Mouse (Mus musculus) testis, postnatal 10 days (tissue): ENCODE results near the gene Hmcn1.
A peak's percentile ranks its signal among the peaks of the same experiment; 100 is the strongest.

Source experiments
- DNase-seq: peaks from one replicate; pipeline ENCODE4 v3.0.0; 2021; ENCODE audit warnings: low spot score

Hmcn1 gene

GRCm38 (mm10) chr1:150645314-150645713 lies 347.9 kb downstream of the Hmcn1 start:
- no peak for DNase-seq

DNA sequence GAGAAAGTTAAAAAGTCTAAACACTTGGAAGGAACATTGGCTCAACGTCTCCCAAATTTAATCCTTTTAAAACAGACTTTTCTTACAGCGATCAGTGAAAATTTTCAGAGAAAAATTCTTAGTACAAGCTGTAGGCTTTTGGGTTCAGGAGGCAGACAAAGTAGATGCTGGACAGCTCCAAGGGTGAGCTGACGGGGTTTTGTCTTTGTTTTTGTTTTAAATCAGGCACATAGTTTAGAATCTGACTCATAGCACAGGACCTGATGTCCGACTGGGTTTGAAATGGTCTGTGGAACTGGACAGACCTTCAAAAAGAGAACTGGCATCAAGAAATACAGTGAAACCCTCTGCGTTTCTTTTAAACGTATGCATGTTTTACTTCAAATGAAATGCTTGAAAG lies 353.7 kb downstream of the Hmcn1 start:
- DNase-seq, result no peak

DNA sequence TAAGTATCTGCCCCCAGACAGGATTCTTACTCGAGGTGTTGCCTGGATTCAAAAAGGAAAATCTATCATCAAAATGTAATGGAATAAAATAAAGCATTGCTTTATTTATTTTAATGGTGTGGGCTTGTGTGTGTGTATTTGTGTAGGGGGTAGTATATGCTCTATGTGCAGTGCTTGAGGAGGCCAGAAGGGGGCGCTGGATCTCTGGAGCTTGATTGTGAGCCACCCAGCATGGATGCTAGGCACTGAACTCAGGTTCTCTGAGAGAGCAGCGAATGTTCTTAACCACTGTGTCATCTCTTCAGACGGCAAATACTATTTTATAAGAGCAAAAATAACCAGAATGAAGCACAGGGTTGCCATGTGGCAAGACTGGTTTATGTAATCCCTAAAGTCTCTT lies 360.7 kb downstream of the Hmcn1 start:
- no peak for DNase-seq

DNA sequence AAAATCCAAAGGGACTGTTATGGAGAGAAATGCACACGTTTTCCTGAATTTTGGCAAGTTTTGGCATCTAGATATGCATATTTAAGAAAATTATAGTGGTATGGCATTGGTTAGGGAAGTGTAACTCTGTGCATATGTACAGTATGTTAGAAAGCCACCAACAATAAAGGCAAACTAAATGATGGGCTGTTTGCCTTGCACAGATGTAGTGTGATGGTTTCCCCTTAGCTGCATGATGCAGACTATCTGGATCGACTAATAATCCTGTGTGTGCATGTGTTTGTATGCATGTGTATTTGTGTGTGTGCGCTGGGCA lies 361.4 kb downstream of the Hmcn1 start:
- no peak for DNase-seq

DNA sequence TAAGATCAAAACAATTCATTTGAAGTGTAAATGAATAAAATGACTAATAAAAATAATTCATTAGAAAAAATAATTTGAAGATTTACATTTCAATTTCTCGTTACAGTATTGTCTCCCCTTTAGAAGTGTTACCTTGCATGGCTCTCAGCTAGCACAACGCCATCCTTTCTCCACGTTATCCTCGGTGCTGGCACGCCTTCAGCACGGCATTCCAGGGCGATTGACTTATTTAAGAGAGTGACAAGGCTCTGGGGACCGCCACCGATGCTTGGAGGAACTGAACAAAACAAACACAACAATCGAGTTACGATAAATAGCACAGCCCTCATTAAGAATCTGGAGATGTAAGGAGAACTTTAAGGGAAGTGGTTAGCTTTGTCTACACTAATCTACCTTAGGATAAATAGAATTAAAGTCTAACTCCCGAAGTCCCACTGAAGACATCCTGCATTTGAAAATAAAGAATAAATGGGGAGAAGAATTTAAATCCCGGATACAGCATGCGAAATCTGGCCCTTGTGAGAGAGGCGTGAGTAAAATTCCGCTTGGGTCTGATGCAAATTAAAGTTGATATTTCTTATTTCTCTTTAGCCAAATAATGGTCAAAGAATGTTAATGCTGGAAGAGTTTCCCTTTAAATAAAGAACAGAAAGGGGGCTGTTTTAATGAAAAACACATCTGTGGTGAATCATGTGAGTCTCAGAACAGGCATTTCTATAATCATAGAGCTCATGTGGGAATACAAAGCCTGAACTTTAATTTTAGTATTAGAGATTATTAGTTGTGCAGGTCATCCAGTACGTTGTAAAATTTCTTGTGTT lies 362.0 kb downstream of the Hmcn1 start:
- no peak for DNase-seq

DNA sequence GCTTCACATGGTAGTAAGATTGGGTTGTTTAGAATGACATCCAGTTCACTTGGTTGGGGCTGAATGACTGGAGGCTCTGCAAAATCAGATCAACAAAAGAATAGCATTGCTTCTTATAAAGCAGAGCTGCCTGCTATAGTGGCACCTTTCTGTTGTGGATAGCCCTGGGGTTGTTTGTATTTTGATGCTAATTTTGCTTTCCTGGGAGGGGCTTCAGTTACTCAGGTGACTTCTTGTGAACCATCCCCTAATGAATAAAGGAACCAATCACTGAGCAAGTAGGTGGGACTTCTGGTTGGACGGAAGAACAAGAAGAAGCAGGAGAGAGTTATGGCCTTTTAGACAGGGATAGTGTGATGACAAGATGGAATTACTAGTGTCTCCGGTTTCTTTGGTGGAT lies 370.0 kb downstream of the Hmcn1 start:
- no peak for DNase-seq

GRCm38 (mm10) chr1:150610539-150610938 lies 382.7 kb downstream of the Hmcn1 start:
- no peak for DNase-seq

DNA sequence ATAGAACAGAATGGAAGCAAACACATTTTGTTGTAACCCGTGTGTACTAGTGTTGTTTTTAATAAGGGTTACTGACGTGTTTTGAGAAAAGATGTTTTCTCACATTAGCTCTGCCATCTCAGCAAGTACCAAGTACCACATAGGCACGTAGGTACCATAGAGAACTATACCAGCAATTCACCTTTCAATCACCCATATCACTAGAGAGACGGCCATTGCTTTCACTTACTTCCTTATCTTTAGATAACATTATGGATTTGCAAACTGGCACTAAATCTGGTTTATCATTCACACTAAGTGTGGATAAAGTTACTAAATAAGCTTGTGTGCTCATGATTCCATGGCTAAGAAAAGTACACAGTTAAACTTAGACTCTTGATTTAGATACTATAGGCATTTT lies 387.1 kb downstream of the Hmcn1 start:
- no peak for DNase-seq

- no peak for DNase-seq
These were observed 399.6 kb downstream of the Hmcn1 start for GRCm38 (mm10) chr1:150593614-150594013.

GRCm38 (mm10) chr1:150591253-150591652 lies 402.0 kb downstream of the Hmcn1 start:
- DNase-seq, result peak; percentile 74

GRCm38 (mm10) chr1:150587410-150587809 lies 405.8 kb downstream of the Hmcn1 start:
- no peak for DNase-seq

DNA sequence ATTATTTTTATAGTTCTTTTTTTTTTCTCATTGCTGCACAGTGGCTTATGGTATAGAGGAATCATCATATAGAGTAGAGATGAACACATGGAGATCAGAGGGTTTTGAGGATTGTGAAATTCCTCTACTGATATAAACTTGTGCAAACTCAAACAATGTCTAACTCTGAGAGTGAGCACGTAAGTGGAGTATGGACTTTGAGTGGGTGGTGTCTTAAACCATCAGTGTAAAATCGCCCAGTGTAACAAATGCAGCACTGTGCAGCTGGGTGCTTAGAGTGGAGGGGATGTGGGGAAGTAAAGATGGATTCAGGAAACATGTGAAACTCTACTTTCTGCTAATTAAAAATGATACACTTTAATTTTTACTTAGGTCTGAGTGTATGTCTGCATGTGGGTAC lies 408.8 kb downstream of the Hmcn1 start:
- no peak for DNase-seq

DNA sequence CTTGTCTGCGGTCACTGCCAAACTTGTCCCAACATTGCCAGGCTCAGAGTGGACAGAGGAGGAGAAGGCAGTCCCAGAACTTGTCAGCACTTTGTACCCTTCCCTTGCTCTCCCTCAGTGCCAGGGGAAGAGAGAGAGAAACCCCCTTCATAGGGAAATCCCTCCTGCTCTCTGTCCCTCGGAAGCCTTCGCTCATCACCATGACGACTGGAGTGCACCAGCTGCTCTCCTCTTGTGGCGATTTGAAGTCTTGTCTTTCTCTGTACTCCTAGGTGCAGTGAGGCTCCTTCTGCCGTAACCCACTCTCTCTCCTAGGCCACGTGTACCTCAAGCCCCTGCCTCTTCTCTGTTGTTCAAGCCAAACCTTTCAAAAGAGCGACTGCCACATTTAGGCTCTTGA lies 409.5 kb downstream of the Hmcn1 start:
- DNase-seq, result no peak

DNA sequence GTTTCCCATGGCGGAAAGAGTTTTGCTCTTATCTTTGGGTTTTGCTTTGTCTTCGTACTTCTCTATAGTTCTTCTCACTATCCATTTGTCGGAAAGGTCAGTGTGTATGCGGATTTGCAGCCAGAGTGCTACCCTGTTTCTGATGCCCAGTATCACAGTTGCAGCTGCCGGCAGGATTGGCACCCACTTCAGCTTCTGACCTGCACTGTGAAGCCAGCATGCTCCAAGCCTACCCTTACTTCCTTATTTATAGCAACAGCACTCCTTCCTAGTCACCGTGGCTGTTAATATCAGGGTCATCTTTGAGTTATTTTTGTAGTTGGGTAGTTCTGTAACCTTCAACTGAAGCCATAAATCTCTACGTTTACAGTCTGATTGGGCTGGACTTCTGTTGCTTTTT lies 412.7 kb downstream of the Hmcn1 start:
- no peak for DNase-seq

DNA sequence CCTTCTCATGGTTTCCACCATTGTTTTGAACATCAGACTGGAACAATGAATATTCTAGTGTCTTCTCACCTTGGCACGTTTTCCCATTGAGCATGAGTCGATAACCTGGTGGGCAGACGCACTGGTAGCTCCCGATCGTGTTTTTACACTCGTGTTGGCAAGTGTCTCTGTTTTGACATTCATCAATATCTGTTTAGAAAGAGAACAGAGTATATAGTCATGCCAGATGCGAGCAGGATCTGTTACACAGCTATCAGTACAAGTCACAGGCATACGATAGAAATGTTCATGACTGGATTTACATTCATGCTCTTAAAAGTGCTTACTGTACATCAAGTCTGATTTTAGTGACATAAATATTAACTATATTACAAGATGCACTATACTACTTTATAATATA lies 419.8 kb downstream of the Hmcn1 start:
- no peak for DNase-seq

DNA sequence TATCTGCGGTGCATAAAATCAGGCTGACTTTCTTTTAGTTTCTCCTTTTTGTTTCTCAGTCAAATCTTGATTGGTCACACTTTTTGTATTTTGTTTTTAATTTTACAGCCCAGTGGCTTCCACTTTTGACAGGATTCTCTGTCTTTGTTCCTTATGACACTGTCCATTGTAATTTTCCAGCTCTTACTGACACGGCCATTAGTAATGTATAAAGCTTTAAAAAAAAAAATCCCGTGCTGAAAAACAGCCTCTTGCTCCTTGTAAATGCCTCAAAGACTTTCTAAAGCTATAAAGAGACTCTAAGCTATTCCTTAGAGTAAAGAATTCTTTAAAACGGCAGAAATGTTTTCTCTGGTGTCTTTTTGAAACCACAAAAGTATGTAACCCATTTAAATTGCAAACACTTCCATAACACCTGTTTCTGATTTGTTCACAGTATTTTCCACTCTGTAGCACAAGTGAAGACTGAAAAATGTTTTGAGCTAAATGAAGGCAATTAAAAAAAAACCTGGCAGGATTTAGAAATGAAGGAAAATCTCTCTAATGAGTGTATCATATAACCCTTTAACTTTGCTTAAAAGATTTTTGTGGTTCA lies 422.6 kb downstream of the Hmcn1 start:
- no peak for DNase-seq

- no peak for DNase-seq
These were observed 423.3 kb downstream of the Hmcn1 start for GRCm38 (mm10) chr1:150569820-150570543.

- DNase-seq, result no peak
These were observed 426.9 kb downstream of the Hmcn1 start for GRCm38 (mm10) chr1:150566287-150566686.

DNA sequence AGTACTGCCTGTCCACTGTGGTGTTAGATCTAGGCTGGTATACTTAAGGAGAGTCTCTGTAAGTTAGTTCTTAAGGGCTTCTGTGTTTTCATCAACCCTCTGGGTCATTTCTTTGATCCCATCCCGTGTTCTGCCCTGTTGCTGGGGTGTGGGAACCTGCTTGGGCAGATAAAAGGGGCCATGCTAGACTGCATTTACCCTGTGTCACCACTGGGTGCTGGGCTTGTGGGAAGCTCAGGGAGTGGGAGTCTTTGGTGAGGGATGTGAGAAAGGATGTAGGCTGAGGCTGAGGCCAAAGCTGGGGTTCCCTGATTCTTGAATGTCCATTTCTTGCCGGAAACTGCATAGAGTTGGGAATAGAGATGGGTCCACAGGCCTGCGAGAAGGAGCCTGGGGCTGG lies 436.6 kb downstream of the Hmcn1 start:
- DNase-seq, result no peak

GRCm38 (mm10) chr1:150551390-150551789 lies 441.8 kb downstream of the Hmcn1 start:
- no peak for DNase-seq

DNA sequence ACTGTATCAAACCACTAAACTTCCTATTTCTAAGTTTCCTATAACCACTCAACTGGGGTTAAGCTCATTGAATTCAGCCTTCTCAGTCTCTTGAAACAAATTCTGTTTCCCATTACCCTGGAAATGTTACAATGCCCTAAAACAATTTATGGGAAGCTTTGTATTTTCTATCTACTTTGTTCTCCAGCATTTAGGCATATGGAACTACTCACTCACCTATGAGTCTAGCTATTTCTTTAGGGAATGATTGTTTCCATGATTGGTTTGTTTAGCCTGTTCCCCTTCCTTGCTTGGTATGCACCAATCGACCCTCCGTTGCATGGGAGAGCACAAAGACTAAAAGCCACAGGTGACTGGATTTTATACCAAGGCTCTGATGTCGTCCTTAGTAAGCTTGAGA lies 446.8 kb downstream of the Hmcn1 start:
- no peak for DNase-seq

DNA sequence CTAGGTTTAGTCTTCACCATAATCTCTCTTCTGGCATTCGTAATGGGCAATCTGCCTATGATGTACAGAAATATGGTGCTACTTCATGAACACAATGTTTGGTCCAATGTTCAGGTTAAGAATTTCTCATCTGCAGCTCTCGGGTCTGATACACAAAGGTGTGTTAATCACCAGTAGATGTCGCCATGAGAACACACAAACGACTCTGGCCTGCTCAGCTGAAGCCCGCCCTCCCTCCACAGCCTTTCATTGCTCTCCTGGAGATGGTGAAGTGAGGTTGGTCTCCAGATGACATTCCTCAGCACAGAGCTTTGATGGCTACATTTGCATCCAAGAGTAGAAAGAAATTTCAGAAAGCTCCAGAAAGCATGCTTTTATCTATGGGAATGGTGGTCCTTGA lies 453.0 kb downstream of the Hmcn1 start:
- no peak for DNase-seq

GRCm38 (mm10) chr1:150537410-150538128 lies 455.7 kb downstream of the Hmcn1 start:
- DNase-seq, result no peak
